Mouse (Mus musculus) stomach, embryonic 15.5 days (tissue): Measurements from ENCODE around the gene Nek6. TPM values are rescaled to one million over a fixed set of nuclear protein-coding genes. Genes with fewer than 3 reads are reported as not detected.
A peak's percentile ranks its signal among the peaks of the same experiment; 100 is the strongest.

Source experiments
- ATAC-seq: fragments of 200-750 bp; cut with Nextera tagmentation; 2 replicates; pipeline ENCODE4 v1.8.0; 2017; ENCODE audit warnings: low read depth, moderate number of reproducible peaks, moderate TSS enrichment; ENCODE audit not compliant: insufficient read depth, low FRiP score
- H3K27ac ChIP-seq: fragments of 300-500 bp; sonication (generic); 2 replicates; pipeline ENCODE4 v1.5.1; 2015; ENCODE audit warnings: mild to moderate bottlenecking, inconsistent platforms
- H3K27me3 ChIP-seq: fragments of 300-500 bp; sonication (generic); replicated peaks from 2 replicates; pipeline ENCODE4 v1.6.1; 2015; ENCODE audit warnings: inconsistent platforms
- H3K36me3 ChIP-seq: fragments of 300-500 bp; sonication (generic); 2 replicates; pipeline ENCODE4 v1.6.1; 2015; ENCODE audit warnings: inconsistent platforms
- H3K4me1 ChIP-seq: fragments of 300-500 bp; sonication (generic); 2 replicates; pipeline ENCODE4 v1.6.1; 2015; ENCODE audit warnings: inconsistent platforms
- H3K4me2 ChIP-seq: fragments of 300-500 bp; sonication (generic); 2 replicates; pipeline ENCODE4 v1.6.1; 2015; ENCODE audit warnings: mild to moderate bottlenecking, inconsistent platforms
- H3K4me3 ChIP-seq: fragments of 300-500 bp; sonication (generic); replicated peaks from 2 replicates; pipeline ENCODE4 v1.5.1; 2015; ENCODE audit warnings: inconsistent platforms
- H3K9ac ChIP-seq: fragments of 300-500 bp; sonication (generic); 2 replicates; pipeline ENCODE4 v1.6.1; 2015; ENCODE audit warnings: inconsistent platforms
- H3K9me3 ChIP-seq: fragments of 300-500 bp; sonication (generic); 2 replicates; pipeline ENCODE4 v1.6.1; 2016; ENCODE audit warnings: inconsistent platforms
- WGBS: fragments of 180-500 bp; shearing (Covaris S2); methylation state at CpG from one replicate; pipeline ENCODE4 v1.1.7; 2015; 5-methylcytosine and 5-hydroxymethylcytosine counted together
- polyA plus RNA-seq: library from polyadenylated mRNA; unstranded; fragments of >200 nt; fragmentation: Nextera tagmentation; extraction: Ambion mirVana; gene quantifications from 2 replicates; pipeline ENCODE4 v1.2.1, GENCODE M21; 2015

The Nek6 gene
- polyA plus RNA-seq, 1 experiment from 2014 or later: 109 TPM

DNA sequence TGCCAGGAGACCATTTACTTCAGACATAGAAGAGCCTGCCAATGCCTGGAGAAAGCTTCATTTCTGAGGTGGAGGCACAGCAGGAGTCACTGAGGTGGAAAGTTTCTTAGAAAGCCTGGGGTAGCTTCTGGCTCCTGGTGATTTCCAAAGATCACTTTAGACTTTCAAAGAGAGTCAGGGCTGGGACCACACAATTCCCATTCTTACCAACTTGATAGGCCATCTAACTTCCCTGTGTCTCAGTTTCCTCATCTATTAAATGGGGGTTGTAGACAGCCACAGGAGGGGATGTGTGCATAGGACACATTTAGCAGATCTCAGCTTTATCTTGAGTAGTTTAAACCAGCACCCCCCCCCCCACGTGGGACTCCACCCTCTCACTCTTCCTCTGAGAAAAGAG lies 30.9 kb downstream of the Nek6 start:
- peaks cover 44% of the 10 kb centered on the region for H3K4me1 ChIP-seq
- no peaks in the 10 kb centered on the region for H3K27me3 ChIP-seq
- ATAC-seq: no peak
- no peak overlapping the region for H3K4me3 ChIP-seq
- H3K9me3 ChIP-seq: no peaks in the 10 kb centered on the region
- H3K27ac ChIP-seq: no peak overlapping the region
- H3K4me2 ChIP-seq: no peak overlapping the region
- H3K36me3 ChIP-seq: no peaks in the 10 kb centered on the region
- H3K9ac ChIP-seq: no peak overlapping the region
- 9% methylated on average over 1 of the region's 1 CpGs for WGBS

DNA sequence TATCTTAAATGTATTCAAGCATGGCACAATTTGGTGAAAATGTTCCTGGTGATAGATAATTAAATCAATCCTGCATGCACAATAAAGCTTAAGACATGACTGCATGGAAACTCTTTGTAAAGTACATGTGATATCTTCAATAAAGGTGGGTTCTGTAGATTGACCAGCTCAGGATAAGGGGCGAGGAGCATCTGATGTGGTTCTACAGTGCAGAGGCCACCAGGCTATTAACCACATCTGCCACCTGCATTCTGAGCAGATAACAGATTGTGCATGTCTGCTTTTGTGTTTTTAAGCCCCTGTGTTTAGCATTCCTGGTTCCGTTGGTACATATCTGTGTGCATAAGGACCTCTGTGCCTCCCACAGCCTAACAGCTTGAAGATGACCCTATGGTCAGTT lies 31.7 kb downstream of the Nek6 start:
- Histone ChIP-seq H3K27me3 (no peaks in the 10 kb centered on the region), H3K4me1 (peaks cover 36% of the 10 kb centered on the region), H3K4me2 (no peak overlapping the region), H3K9me3 (no peaks in the 10 kb centered on the region), H3K27ac (no peak overlapping the region), H3K4me3 (no peak overlapping the region), H3K36me3 (no peaks in the 10 kb centered on the region), H3K9ac (no peak overlapping the region)
- 78% methylated on average over 2 of the region's 2 CpGs for WGBS
- no peak for ATAC-seq

DNA sequence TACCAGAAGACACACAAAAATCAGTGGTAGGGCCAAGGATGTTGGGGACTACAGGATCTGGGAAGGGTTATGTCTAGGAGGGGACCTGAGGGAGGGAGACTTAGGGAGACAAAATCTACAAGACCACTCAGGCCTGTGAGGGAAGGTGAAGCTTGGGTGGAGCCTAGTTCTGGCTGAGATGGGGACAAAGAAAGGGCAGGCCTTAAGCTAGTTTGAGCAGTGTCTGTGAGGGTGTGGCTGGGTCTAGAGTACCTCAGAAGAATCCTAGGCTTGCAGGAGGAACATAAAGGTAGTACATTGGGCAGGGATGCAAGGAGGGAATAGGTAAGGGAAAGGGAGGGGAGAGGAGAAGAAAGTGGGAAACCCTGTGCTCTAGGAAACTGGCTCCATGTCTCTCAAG lies 32.9 kb downstream of the Nek6 start:
- Histone ChIP-seq H3K4me2 (no peak overlapping the region), H3K36me3 (no peaks in the 10 kb centered on the region), H3K4me1 (peaks cover 35% of the 10 kb centered on the region), H3K9me3 (no peaks in the 10 kb centered on the region), H3K27me3 (no peaks in the 10 kb centered on the region), H3K27ac (no peak overlapping the region), H3K4me3 (no peak overlapping the region), H3K9ac (no peak overlapping the region)
- no peak for ATAC-seq

DNA sequence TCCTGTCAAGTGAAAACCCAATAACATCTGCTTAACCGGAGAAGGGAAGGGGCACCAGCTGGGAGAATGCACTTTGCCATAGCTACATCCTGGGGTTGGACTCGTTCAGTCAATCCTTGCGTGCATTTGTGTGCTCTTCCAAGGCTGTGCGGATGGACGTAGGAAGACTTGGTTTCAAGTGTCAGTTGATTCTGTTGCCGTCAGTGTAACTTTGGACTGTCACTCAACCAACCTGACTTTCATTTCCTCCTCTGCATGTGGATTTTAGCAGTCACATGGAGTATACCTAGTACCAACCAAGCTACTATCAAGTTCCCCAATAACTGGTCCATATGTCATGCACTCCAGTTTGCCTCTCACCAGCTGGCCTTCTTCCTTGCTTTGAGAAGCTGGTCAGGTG lies 33.5 kb downstream of the Nek6 start:
- H3K9ac ChIP-seq: no peak overlapping the region
- no peaks in the 10 kb centered on the region for H3K9me3 ChIP-seq
- H3K4me3 ChIP-seq: no peak overlapping the region
- H3K4me2 ChIP-seq: no peak overlapping the region
- no peaks in the 10 kb centered on the region for H3K36me3 ChIP-seq
- 61% methylated on average over 6 of the region's 6 CpGs for WGBS
- H3K27ac ChIP-seq: no peak overlapping the region
- no peaks in the 10 kb centered on the region for H3K27me3 ChIP-seq
- peaks cover 35% of the 10 kb centered on the region for H3K4me1 ChIP-seq
- no peak for ATAC-seq

DNA sequence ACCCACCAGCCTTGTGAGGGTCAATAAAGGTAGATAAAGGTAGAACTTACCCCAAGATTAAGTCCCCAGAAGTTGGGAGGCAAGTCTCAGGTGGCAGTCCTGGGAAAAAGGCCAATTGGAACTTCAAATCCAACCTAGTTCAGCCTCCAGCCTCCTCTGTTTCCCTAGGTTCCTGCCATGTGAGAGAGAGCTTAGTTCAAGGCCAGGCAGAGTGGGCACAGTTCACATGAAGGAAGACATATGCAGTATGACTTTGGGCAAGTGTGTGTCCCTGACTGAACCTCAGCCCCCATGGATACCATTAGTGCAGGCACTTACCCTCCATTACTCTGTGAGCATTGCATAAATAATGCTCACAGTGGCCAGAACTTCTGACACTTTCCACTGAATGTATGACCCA lies 34.3 kb downstream of the Nek6 start:
- Histone ChIP-seq H3K9me3 (no peaks in the 10 kb centered on the region), H3K9ac (no peak overlapping the region), H3K4me1 (peaks cover 35% of the 10 kb centered on the region), H3K4me2 (no peak overlapping the region), H3K4me3 (no peak overlapping the region), H3K27ac (no peak overlapping the region), H3K36me3 (no peaks in the 10 kb centered on the region), H3K27me3 (no peaks in the 10 kb centered on the region)
- ATAC-seq: no peak

DNA sequence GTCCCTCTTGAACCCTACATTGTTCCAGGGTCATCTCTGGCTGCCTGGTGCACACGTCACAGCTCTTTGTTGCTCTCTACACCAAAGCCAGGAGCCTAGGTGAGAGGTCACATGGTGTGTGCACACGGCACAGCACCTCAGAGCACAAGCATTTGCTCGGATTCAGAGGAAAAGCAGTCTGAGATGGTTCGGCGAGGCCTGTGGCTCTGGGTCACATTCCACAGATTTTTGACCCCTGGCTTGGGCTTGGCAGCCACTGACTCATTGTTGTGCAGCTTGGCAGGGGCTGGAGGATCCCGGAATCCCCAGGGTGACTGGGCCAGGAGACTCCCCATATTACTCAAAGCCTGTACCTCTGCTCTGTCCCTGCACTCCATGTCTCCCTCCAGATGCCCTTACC lies 34.8 kb downstream of the Nek6 start:
- 16% methylated on average over 6 of the region's 6 CpGs for WGBS
- Histone ChIP-seq H3K4me2 (no peak overlapping the region), H3K4me1 (peaks cover 33% of the 10 kb centered on the region), H3K9ac (no peak overlapping the region), H3K27ac (peak overlapping the region; percentile 33; the same call in 1 of the 2 replicates), H3K4me3 (no peak overlapping the region), H3K9me3 (no peaks in the 10 kb centered on the region), H3K27me3 (no peaks in the 10 kb centered on the region), H3K36me3 (peaks cover 3% of the 10 kb centered on the region; the same call in 1 of the 2 replicates)
- ATAC-seq: peak; percentile 18; the same call in 1 of the 2 replicates

DNA sequence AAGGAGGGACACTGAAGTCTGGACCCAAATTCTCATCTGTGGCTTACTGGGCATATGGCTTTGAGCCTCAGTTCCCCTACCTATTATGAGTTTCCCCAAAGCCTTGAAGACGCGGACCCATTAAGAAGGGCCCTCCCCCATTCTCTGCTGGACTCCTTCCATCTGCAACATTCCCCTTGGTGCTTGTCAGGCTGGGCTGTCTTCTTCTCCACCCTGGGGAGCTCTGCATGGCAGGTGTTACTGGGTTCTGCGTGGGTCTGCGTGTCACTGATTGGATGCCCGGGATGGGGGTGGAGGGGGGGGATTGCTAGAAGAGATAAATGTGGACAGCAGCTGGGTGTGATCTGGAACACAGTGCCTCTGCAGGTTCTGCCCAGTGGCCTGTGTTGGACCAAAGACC lies 35.3 kb downstream of the Nek6 start:
- H3K27ac ChIP-seq: peak overlapping the region; percentile 33; the same call in 1 of the 2 replicates
- WGBS: 81% methylated on average over 5 of the region's 5 CpGs
- no peak for ATAC-seq

DNA sequence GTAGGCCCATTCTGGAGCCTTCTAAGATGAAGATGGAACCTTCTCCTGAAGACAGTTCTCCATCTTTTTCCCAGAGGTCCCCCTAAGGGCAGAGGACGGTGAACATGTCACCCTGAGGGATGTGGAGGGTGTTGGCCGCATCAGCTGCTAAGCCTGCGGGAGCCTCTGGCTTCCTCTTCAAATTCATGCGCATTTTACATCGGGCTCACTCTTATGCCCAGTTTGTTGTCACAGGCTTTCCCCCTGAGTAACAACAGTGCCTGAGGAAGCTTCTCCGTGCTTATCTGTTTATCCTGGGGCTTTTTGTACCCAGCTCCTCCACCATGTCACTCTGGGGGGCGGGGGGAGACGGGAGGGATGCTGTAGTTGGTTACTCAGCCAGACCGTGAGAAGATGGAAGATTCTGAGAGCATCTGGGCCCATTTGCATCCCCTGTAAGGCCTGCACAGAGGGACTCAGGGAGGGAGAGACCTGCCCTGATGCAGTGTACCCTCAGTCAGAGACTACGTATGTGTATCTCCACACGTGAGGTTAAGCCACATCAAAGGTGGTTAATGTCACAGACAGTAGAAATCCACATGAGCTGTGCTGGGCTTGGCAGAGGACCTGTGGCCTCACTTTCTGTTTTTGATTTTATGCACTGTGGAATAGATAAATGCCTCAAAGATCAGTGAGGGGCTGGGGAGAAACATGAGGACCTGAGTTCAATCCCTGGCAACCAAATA lies 36.5 kb downstream of the Nek6 start:
- 73% methylated on average over 11 of the region's 11 CpGs for WGBS
- Histone ChIP-seq H3K4me1 (peaks cover 24% of the 10 kb centered on the region), H3K9me3 (no peaks in the 10 kb centered on the region), H3K4me2 (no peak overlapping the region), H3K27ac (no peak overlapping the region), H3K36me3 (peaks cover 16% of the 10 kb centered on the region; the same call in 1 of the 2 replicates), H3K27me3 (no peaks in the 10 kb centered on the region), H3K9ac (no peak overlapping the region), H3K4me3 (no peak overlapping the region)
- ATAC-seq: no peak

More for the DNA sequence above, 35.3 kb downstream of the Nek6 start:
- Histone ChIP-seq H3K9ac (no peak overlapping the region), H3K36me3 (peaks cover 8% of the 10 kb centered on the region; the same call in 1 of the 2 replicates), H3K4me3 (no peak overlapping the region), H3K4me2 (no peak overlapping the region), H3K9me3 (no peaks in the 10 kb centered on the region), H3K4me1 (peaks cover 31% of the 10 kb centered on the region), H3K27me3 (no peaks in the 10 kb centered on the region)

DNA sequence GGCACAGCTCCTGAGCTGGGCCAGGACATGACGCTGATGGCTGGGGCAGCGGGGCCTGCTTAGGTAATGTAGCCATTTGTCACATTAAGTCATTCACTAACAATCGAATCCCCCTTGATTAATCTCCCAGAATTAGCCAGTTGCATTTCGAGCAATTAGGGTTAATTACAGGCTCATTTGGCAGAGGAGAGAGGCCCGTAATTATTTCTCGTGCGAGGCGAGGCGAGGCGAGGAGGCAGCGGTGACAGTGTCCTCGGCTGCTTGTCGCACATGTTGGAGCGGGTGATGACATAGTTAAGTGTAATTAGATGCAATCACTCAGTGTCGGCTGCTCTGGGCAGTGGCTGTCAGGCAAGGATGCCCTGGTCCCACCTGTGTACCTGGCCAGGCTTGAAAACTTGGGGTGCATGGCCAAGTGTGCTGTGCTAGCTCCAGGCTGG lies 40.6 kb downstream of the Nek6 start:
- Histone ChIP-seq H3K9ac (no peak overlapping the region), H3K27me3 (no peaks in the 10 kb centered on the region), H3K4me3 (no peak overlapping the region), H3K4me2 (no peak overlapping the region), H3K4me1 (0 out of 2 replicates have a peak, but pooled peaks cover 2% of the 10 kb centered on the region), H3K9me3 (no peaks in the 10 kb centered on the region), H3K27ac (no peak overlapping the region), H3K36me3 (peaks cover 16% of the 10 kb centered on the region; the same call in 1 of the 2 replicates)
- 88% methylated on average over 15 of the region's 15 CpGs for WGBS
- ATAC-seq: no peak

DNA sequence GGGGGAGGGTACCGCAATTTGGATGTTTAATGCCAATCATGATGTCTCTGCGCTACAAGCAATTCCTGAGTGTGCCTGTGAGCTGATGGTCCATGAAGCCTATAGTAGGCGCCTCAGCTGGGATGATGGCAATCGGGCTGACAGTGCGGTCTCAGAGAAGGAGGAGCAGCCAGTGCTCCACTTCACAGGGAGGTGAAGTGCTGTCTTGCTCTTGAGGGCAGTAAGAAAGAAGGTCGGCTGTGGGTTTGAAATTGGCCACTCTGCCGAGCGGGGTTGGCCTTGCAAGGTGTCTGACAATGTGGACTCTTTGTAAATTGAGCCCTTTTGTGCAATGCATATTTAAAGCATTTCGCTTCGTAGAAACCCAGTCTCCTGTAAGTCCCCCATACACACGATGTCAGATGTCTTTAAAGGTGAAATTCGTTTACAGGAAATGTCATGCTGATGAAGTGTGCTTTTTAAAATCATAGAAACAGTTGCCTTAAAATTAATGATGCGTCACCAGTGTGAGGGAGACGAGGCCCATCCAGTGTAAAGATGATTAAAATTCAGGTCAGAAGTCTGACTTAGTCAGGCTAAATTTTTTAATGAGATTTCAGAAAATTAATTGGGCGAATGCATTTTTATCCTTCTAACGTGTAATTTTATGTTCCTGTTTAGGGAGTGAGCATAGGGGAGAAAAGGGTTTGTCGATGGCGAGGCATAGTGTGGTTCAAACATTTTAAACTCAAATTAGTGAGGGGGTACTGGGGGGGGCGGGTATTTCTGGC lies 43.0 kb downstream of the Nek6 start:
- Histone ChIP-seq H3K9me3 (no peaks in the 10 kb centered on the region), H3K27ac (no peak overlapping the region), H3K27me3 (no peaks in the 10 kb centered on the region), H3K4me2 (no peak overlapping the region), H3K36me3 (peaks cover 16% of the 10 kb centered on the region; the same call in 1 of the 2 replicates), H3K4me3 (no peak overlapping the region), H3K4me1 (no peaks in the 10 kb centered on the region), H3K9ac (no peak overlapping the region)
- no peak for ATAC-seq
- WGBS: 59% methylated on average over 19 of the region's 19 CpGs

DNA sequence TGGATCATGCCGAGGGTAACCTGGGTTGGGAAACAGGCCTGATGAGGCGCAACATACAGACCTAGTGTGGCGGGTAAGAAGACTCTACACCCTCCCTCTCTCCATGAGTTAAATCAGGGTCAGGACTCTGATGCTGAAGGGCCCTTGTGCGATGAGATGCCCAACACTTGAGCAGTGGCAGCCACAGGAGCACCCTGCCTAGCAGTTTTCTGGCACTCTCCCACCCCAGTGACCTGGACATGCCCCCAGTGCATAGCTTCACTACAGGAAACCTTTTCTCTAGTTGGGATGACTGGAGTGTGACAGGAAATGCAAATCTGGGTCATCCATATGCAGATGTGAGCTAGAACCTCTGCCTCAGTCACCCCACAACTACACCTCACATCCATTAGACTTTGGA lies 44.2 kb downstream of the Nek6 start:
- ATAC-seq: no peak
- no peaks in the 10 kb centered on the region for H3K27me3 ChIP-seq
- H3K4me3 ChIP-seq: no peak overlapping the region
- no peak overlapping the region for H3K9ac ChIP-seq
- no peaks in the 10 kb centered on the region for H3K4me1 ChIP-seq
- H3K4me2 ChIP-seq: no peak overlapping the region
- no peaks in the 10 kb centered on the region for H3K9me3 ChIP-seq
- 88% methylated on average over 4 of the region's 4 CpGs for WGBS
- no peak overlapping the region for H3K27ac ChIP-seq
- peaks cover 22% of the 10 kb centered on the region for H3K36me3 ChIP-seq

DNA sequence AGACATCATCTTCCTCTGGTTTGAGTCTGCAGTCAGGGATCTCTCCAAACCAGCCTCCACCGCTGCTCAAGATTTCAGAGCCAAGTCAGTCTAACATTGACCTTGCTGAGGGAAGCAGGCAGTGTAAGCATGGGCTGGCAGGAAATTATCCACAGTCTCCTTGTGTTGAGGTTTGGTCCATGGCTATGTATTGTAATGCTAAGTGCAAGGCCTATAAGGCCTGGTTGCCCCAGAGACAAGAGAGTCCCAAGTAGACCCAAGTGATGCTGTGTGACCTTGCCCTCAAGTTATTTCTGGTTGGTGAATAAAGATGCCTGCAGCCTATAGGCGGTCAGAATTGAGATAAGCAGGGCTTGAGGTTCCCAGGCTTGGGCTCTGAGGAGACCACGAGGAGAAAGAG lies 45.3 kb downstream of the Nek6 start:
- ATAC-seq: no peak
- Histone ChIP-seq H3K4me1 (no peaks in the 10 kb centered on the region), H3K9me3 (no peaks in the 10 kb centered on the region), H3K36me3 (peaks cover 25% of the 10 kb centered on the region), H3K27me3 (no peaks in the 10 kb centered on the region), H3K27ac (no peak overlapping the region), H3K4me3 (no peak overlapping the region), H3K4me2 (no peak overlapping the region), H3K9ac (no peak overlapping the region)
- WGBS: 88% methylated on average over 3 of the region's 3 CpGs
